Mouse (Mus musculus) cerebellum, adult 8-10 months (tissue): ENCODE measurements around the gene Adnp.

ENCODE experiments used
- DNase-seq: peaks from one replicate; pipeline ENCODE4 v3.0.0; 2022

Gene Adnp

DNA sequence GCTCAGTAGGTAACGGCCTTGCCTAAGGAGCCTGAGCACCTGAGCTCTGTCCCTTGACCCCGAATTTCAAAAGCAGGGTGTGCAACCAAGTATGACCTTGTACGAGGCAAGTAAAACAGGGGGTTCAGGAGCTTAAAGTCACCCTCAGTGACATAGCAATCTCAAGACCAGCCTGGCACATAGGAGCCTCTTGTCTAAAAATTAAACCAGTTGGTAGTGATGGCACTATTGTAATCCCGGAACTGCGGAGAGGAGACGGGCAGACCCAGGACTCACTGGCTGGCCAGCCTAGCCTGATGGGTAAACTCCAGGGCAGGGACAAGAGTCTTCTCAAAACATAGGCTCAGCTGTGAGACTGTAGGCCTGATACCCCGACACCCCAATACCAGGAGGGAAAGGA is 51.2 kb downstream of the Adnp start:
- no peak for DNase-seq

DNA sequence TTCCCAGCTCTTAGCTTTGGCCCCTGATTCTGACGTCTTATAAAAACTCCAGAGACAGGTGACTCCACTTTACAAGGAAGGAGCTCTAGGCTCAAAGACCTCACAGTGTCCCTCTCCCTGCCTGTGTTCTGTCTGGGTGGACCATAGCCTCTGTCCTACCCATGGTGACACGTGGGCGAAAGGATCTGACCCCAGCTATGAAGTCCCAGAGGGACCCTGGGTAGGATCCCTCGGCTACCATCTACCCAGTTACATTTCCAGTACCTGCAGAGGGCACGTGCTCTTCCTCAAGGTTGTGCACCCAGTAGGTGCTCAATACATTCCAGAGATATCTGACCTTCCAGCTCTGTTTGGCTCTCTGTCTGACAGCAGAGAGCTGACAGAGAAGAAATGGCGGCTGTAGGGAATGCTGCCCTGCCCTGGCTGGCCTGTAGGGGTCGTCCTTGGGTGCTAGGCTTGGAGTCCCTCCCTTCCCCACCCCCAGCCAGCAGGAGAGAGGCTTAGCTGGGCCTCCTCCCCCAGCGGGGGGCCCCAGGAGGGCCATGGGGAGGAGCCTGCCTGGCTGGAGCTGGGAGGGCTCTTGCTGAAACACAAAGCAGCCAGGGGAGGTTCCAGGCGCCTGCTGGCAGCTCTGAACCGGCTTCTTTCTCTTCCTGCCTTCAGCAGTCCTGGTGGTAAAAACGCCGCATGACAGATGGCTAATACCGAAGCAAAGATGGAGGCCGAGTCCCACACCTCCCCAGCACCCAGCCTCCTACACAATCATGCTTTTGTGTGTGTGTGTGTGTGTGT is 52.6 kb downstream of the Adnp start:
- peak; percentile 15 for DNase-seq

DNA sequence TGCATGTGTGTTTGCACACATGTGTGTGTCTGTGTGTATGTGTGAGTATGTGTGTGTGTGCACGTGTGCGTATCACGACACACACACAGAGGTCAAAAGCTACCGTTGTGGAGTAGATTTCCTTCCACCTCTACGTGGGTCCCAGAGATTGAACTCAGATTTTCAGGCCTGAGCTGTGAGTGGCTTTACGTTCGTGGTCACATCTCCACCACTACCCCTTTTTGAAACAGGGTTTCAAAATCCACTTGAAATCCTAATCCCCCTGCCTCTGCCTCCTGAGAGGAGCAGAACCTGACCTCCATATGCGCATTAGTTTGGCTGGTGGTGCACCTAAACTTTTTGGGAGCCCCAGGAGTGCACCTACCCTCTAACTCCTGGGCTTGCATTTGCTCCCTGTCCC is 57.7 kb downstream of the Adnp start:
- no peak for DNase-seq

- no peak for DNase-seq
Measured at GRCm38 (mm10) chr2:168147722-168148432, 59.0 kb downstream of the Adnp start.

GRCm38 (mm10) chr2:168145437-168145836 is 61.5 kb downstream of the Adnp start:
- DNase-seq: no peak

DNA sequence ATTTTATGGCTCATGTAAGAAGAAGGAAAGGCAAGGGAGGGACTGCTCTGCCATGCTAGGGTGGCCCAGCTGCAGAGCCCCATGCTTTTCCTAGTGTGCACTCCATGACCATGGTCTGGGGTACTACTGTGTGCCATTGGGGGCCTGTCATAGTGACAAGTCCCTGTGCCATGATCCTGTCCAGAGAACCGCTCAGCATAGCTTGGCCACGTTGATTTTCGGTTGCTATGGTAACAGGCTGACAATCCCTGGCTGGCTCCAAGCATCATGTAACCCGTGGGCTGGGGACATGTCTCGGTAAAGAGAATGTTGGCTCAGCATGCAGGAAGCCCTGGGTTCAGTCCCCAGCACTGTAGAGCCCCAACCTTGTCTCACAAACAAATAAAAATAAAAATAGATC is 63.1 kb downstream of the Adnp start:
- DNase-seq: no peak

- no peak for DNase-seq
Measured at GRCm38 (mm10) chr2:168137161-168137560, 69.8 kb downstream of the Adnp start.
